Mouse (Mus musculus) limb, embryonic 11.5 days (tissue): Measurements from ENCODE around the gene Gpr4. TPM values are rescaled to one million over a fixed set of nuclear protein-coding genes. Genes with fewer than 3 reads are reported as not detected.

Source experiments
- ATAC-seq: fragments of 200-750 bp; cut with Nextera tagmentation; 2 replicates; pipeline ENCODE4 v1.8.0; 2017; ENCODE audit warnings: low read depth; ENCODE audit not compliant: insufficient number of reproducible peaks, low FRiP score, low TSS enrichment
- DNase-seq: peaks from one replicate; pipeline ENCODE4 v3.0.0-alpha.2; 2015; ENCODE audit warnings: low spot score
- H3K27ac ChIP-seq: fragments of 300-500 bp; sonication (generic); replicated peaks from 2 replicates; pipeline ENCODE4 v1.5.1; 2014; ENCODE audit warnings: low read depth, mild to moderate bottlenecking, low read length
- H3K27me3 ChIP-seq: fragments of 300-500 bp; sonication (generic); 2 replicates; pipeline ENCODE4 v1.6.1; 2014; ENCODE audit warnings: mild to moderate bottlenecking, low read length, mixed read lengths; ENCODE audit not compliant: control insufficient read depth, insufficient read depth
- H3K36me3 ChIP-seq: fragments of 300-500 bp; sonication (generic); 2 replicates; pipeline ENCODE4 v1.6.1; 2014; ENCODE audit warnings: mild to moderate bottlenecking, low read length, moderate library complexity, mixed read lengths; ENCODE audit not compliant: control insufficient read depth, insufficient read depth
- H3K4me1 ChIP-seq: fragments of 300-500 bp; sonication (generic); 2 replicates; pipeline ENCODE4 v1.6.1; 2014; ENCODE audit warnings: low read length, mixed read lengths; ENCODE audit not compliant: control insufficient read depth, insufficient read depth
- H3K4me2 ChIP-seq: fragments of 300-500 bp; sonication (generic); 2 replicates; pipeline ENCODE4 v1.6.1; 2014; ENCODE audit warnings: low read depth, mild to moderate bottlenecking, moderate library complexity; ENCODE audit not compliant: severe bottlenecking
- H3K4me3 ChIP-seq: fragments of 300-500 bp; sonication (generic); 2 replicates; pipeline ENCODE4 v1.5.1; 2014; ENCODE audit warnings: low read depth, low read length
- H3K9ac ChIP-seq: fragments of 300-500 bp; sonication (generic); 2 replicates; pipeline ENCODE4 v1.6.1; 2014; ENCODE audit warnings: mild to moderate bottlenecking, low read length
- H3K9me3 ChIP-seq: fragments of 300-500 bp; sonication (generic); 2 replicates; pipeline ENCODE4 v1.6.1; 2016; ENCODE audit warnings: low read length; ENCODE audit not compliant: control insufficient read depth
- WGBS: fragments of 180-500 bp; shearing (Covaris S2); extraction: QIAGEN DNeasy Blood & Tissue Kit; methylation state at CpG from one replicate; pipeline ENCODE4 v1.1.7; 2014; 5-methylcytosine and 5-hydroxymethylcytosine counted together
- polyA plus RNA-seq: library from polyadenylated mRNA; unstranded; fragments of >200 nt; fragmentation: Nextera tagmentation; extraction: Ambion mirVana; gene quantifications from 2 replicates; pipeline ENCODE4 v1.2.1, GENCODE M21; 2014

The Gpr4 gene
- polyA plus RNA-seq, 1 experiment from 2014 or later = 10.5 TPM

GRCm38 (mm10) chr7:19214369-19214768 is 2.0 kb downstream of the Gpr4 start:
- ATAC-seq = no peak
- 69% methylated on average over 7 of the region's 7 CpGs for WGBS
- Histone ChIP-seq H3K27ac (no peak overlapping the region), H3K4me3 (no peak overlapping the region), H3K27me3 (no peaks in the 10 kb centered on the region), H3K4me1 (peaks cover 38% of the 10 kb centered on the region), H3K36me3 (no peaks in the 10 kb centered on the region; the same call in 1 of the 2 replicates), H3K9me3 (no peaks in the 10 kb centered on the region), H3K9ac (no peak overlapping the region), H3K4me2 (peak overlapping the region; percentile 13)
- no peak for DNase-seq

GRCm38 (mm10) chr7:19214940-19215339 is 2.6 kb downstream of the Gpr4 start:
- H3K27me3 ChIP-seq = no peaks in the 10 kb centered on the region
- no peak overlapping the region for H3K27ac ChIP-seq
- no peaks in the 10 kb centered on the region for H3K9me3 ChIP-seq
- peaks cover 38% of the 10 kb centered on the region for H3K4me1 ChIP-seq
- no peak overlapping the region for H3K9ac ChIP-seq
- peak overlapping the region; percentile 13; the same call in 1 of the 2 replicates for H3K4me2 ChIP-seq
- 71% methylated on average over 9 of the region's 9 CpGs for WGBS
- ATAC-seq (no peak), DNase-seq (no peak)
- H3K4me3 ChIP-seq = no peak overlapping the region
- H3K36me3 ChIP-seq = no peaks in the 10 kb centered on the region; the same call in 1 of the 2 replicates

- H3K36me3 ChIP-seq = 0 out of 2 replicates have a peak, but pooled peaks cover 4% of the 10 kb centered on the region
- no peaks in the 10 kb centered on the region for H3K27me3 ChIP-seq
- peak overlapping the region; percentile 48 for H3K27ac ChIP-seq
- H3K4me3 ChIP-seq = no peak overlapping the region
- ATAC-seq = peak; percentile 55
- WGBS = 16% methylated on average over 5 of the region's 5 CpGs
- peaks cover 36% of the 10 kb centered on the region for H3K4me1 ChIP-seq
- no peaks in the 10 kb centered on the region for H3K9me3 ChIP-seq
- DNase-seq = peak; percentile 84
- H3K9ac ChIP-seq = no peak overlapping the region
- no peak overlapping the region; the same call in 1 of the 2 replicates for H3K4me2 ChIP-seq
These were observed 5.2 kb downstream of the Gpr4 start for GRCm38 (mm10) chr7:19217492-19217891.

- Histone ChIP-seq H3K4me3 (no peak overlapping the region), H3K27ac (peak overlapping the region; percentile 48), H3K36me3 (0 out of 2 replicates have a peak, but pooled peaks cover 4% of the 10 kb centered on the region), H3K9me3 (no peaks in the 10 kb centered on the region), H3K4me2 (no peak overlapping the region; the same call in 1 of the 2 replicates), H3K9ac (no peak overlapping the region), H3K4me1 (peaks cover 36% of the 10 kb centered on the region), H3K27me3 (no peaks in the 10 kb centered on the region)
- ATAC-seq (peak; percentile 52; the same call in 1 of the 2 replicates), DNase-seq (no peak)
- WGBS = 0% methylated on average over 2 of the region's 3 CpGs
These were observed 5.6 kb downstream of the Gpr4 start for GRCm38 (mm10) chr7:19217944-19218343.

GRCm38 (mm10) chr7:19220061-19220460 is 7.7 kb downstream of the Gpr4 start:
- Histone ChIP-seq H3K4me2 (no peak overlapping the region), H3K27me3 (no peaks in the 10 kb centered on the region), H3K4me3 (no peak overlapping the region), H3K27ac (no peak overlapping the region), H3K9ac (no peak overlapping the region), H3K9me3 (no peaks in the 10 kb centered on the region), H3K36me3 (0 out of 2 replicates have a peak, but pooled peaks cover 4% of the 10 kb centered on the region), H3K4me1 (peaks cover 21% of the 10 kb centered on the region)
- DNase-seq (no peak), ATAC-seq (no peak)
- WGBS = 63% methylated on average over 3 of the region's 3 CpGs

- no peak overlapping the region for H3K4me2 ChIP-seq
- 0 out of 2 replicates have a peak, but pooled peaks cover 4% of the 10 kb centered on the region for H3K36me3 ChIP-seq
- WGBS = 96% methylated on average over 16 of the region's 16 CpGs
- DNase-seq (no peak), ATAC-seq (no peak)
- no peak overlapping the region for H3K27ac ChIP-seq
- H3K9me3 ChIP-seq = no peaks in the 10 kb centered on the region
- H3K4me3 ChIP-seq = no peak overlapping the region
- peaks cover 7% of the 10 kb centered on the region for H3K4me1 ChIP-seq
- no peaks in the 10 kb centered on the region for H3K27me3 ChIP-seq
- H3K9ac ChIP-seq = no peak overlapping the region
These were observed 9.9 kb downstream of the Gpr4 start for GRCm38 (mm10) chr7:19222189-19222588.

- H3K9ac ChIP-seq = no peak overlapping the region
- 92% methylated on average over 14 of the region's 14 CpGs for WGBS
- ATAC-seq (no peak), DNase-seq (no peak)
- H3K4me1 ChIP-seq = peaks cover 7% of the 10 kb centered on the region
- H3K36me3 ChIP-seq = 0 out of 2 replicates have a peak, but pooled peaks cover 4% of the 10 kb centered on the region
- no peaks in the 10 kb centered on the region for H3K9me3 ChIP-seq
- H3K27me3 ChIP-seq = no peaks in the 10 kb centered on the region
- no peak overlapping the region for H3K27ac ChIP-seq
- no peak overlapping the region for H3K4me3 ChIP-seq
- no peak overlapping the region for H3K4me2 ChIP-seq
These were observed 10.5 kb downstream of the Gpr4 start for GRCm38 (mm10) chr7:19222875-19223274.

GRCm38 (mm10) chr7:19224933-19225332 is 12.6 kb downstream of the Gpr4 start:
- no peaks in the 10 kb centered on the region for H3K9me3 ChIP-seq
- DNase-seq = no peak
- H3K4me1 ChIP-seq = peaks cover 3% of the 10 kb centered on the region; the same call in 1 of the 2 replicates
- H3K4me2 ChIP-seq = no peak overlapping the region
- H3K4me3 ChIP-seq = no peak overlapping the region
- H3K36me3 ChIP-seq = 0 out of 2 replicates have a peak, but pooled peaks cover 4% of the 10 kb centered on the region
- WGBS = 77% methylated on average over 4 of the region's 4 CpGs
- H3K27me3 ChIP-seq = no peaks in the 10 kb centered on the region
- no peak overlapping the region for H3K27ac ChIP-seq
- ATAC-seq = no peak
- no peak overlapping the region for H3K9ac ChIP-seq
